8 mouse cellular contexts compared by ENCODE assay signal in genomic region chr19:21144659-21145283, GRCm38 (mm10).
A peak's percentile ranks its signal among the peaks of the same experiment; 100 is the strongest.
DNase-seq lines count a peak whose midpoint lies in the region; ATAC-seq and TF ChIP-seq lines count a peak whose summit lies in the region.

No protein-coding gene starts in this region.

- H3K27ac ChIP-seq in forebrain, embryonic 10.5 days = peak overlapping the region; percentile 25; the same call in 1 of the 2 replicates
- H3K27ac ChIP-seq in forebrain, postnatal 0 days (ENCODE audit: low read depth, low read length) = no peak overlapping the region
- H3K27ac ChIP-seq in liver, adult 2 months (replicated peaks; ENCODE audit: insufficient read depth, low read depth, low read length) = no peak overlapping the region
- no peak overlapping the region for H3K27ac ChIP-seq in midbrain, embryonic 16.5 days (ENCODE audit: low read length)

- no peak overlapping the region for H3K4me2 ChIP-seq in forebrain, postnatal 0 days (ENCODE audit: low read depth)
- peak overlapping the region; percentile 4; the same call in 1 of the 2 replicates for H3K4me2 ChIP-seq in midbrain, embryonic 16.5 days (ENCODE audit: low read length)

- no peaks in the 10 kb centered on the region for H3K9me3 ChIP-seq in forebrain, embryonic 10.5 days
- H3K9me3 ChIP-seq in forebrain, postnatal 0 days (ENCODE audit: low read length) = no peaks in the 10 kb centered on the region
- H3K9me3 ChIP-seq in midbrain, embryonic 16.5 days (replicated peaks; ENCODE audit: control insufficient read depth, low read length, poor library complexity, severe bottlenecking) = no peaks in the 10 kb centered on the region

- TF ChIP-seq POLR2A in liver, adult 2 months (IDR thresholded peaks at IDR 0.05; ENCODE audit: extremely low read depth, insufficient read depth, low read length) = no peak

- H3K36me3 ChIP-seq in forebrain, embryonic 10.5 days (replicated peaks) = no peaks in the 10 kb centered on the region
- H3K36me3 ChIP-seq in forebrain, postnatal 0 days (ENCODE audit: insufficient read depth) = no peaks in the 10 kb centered on the region
- H3K36me3 ChIP-seq in liver, adult 2 months (ENCODE audit: control insufficient read depth, insufficient read depth, low read length) = no peaks in the 10 kb centered on the region
- no peaks in the 10 kb centered on the region for H3K36me3 ChIP-seq in midbrain, embryonic 16.5 days (ENCODE audit: control insufficient read depth, insufficient read depth, low read length)

- DNase-seq in forebrain, embryonic 10.5 days (ENCODE audit: extremely low spot score, low spot score) = peak; percentile 40
- no peak for DNase-seq in forebrain, postnatal 0 days
- DNase-seq in embryo, embryonic 10.5 days (ENCODE audit: low spot score) = peak; percentile 88
- DNase-seq in heart, postnatal 10 days = peak; percentile 22 to 38
- peak; percentile 78 for DNase-seq in liver, adult 2 months (ENCODE audit: extremely low read depth, low read depth, low spot score)
- DNase-seq in thymus, postnatal 4 days = peak; percentile 44
- DNase-seq in frontal cortex, postnatal 14 days (ENCODE audit: low spot score in 2 of 2) = no peak

- intact Hi-C loops in heart, postnatal 10 days (cut with DNase I) = no loop called here

- H3K4me3 ChIP-seq in forebrain, embryonic 10.5 days = no peak overlapping the region
- no peak overlapping the region for H3K4me3 ChIP-seq in forebrain, postnatal 0 days (ENCODE audit: low read depth, low read length)
- no peak overlapping the region for H3K4me3 ChIP-seq in liver, adult 2 months (ENCODE audit: insufficient read depth, low read depth, low read length)
- no peak overlapping the region for H3K4me3 ChIP-seq in midbrain, embryonic 16.5 days (ENCODE audit: low read depth, low read length)

- no peak overlapping the region for H3K9ac ChIP-seq in forebrain, postnatal 0 days
- H3K9ac ChIP-seq in liver, adult 2 months (ENCODE audit: low read depth, low read length) = no peak overlapping the region
- H3K9ac ChIP-seq in midbrain, embryonic 16.5 days (ENCODE audit: low read depth, low read length) = no peak overlapping the region

- H3K79me2 ChIP-seq in liver, adult 2 months (ENCODE audit: control insufficient read depth, insufficient read depth, low read length) = no peaks in the 10 kb centered on the region

- TF ChIP-seq CTCF in forebrain, postnatal 0 days (IDR thresholded peaks at IDR 0.05; ENCODE audit: low read depth) = no peak
- TF ChIP-seq CTCF in liver, adult 2 months (IDR thresholded peaks at IDR 0.05; ENCODE audit: low read depth, low read length) = no peak

- WGBS in forebrain, embryonic 10.5 days = 9% methylated on average over 13 of the region's 13 CpGs
- WGBS in forebrain, postnatal 0 days = 21% methylated on average over 13 of the region's 13 CpGs
- WGBS in liver, adult 2 months = 34% methylated on average over 13 of the region's 13 CpGs
- 8% methylated on average over 13 of the region's 13 CpGs for WGBS in midbrain, embryonic 16.5 days

- H3K4me1 ChIP-seq in forebrain, embryonic 10.5 days = peaks cover 27% of the 10 kb centered on the region
- H3K4me1 ChIP-seq in forebrain, postnatal 0 days (ENCODE audit: insufficient read depth) = no peaks in the 10 kb centered on the region
- peaks cover 11% of the 10 kb centered on the region for H3K4me1 ChIP-seq in liver, adult 2 months (ENCODE audit: control insufficient read depth, insufficient read depth, low read length)
- peaks cover 2% of the 10 kb centered on the region; the same call in 1 of the 2 replicates for H3K4me1 ChIP-seq in midbrain, embryonic 16.5 days (ENCODE audit: control insufficient read depth, insufficient read depth, low read length)

- no peaks in the 10 kb centered on the region for H3K27me3 ChIP-seq in forebrain, embryonic 10.5 days (ENCODE audit: poor library complexity, severe bottlenecking)
- no peaks in the 10 kb centered on the region for H3K27me3 ChIP-seq in forebrain, postnatal 0 days (ENCODE audit: insufficient read depth, low read length)
- H3K27me3 ChIP-seq in liver, adult 2 months (ENCODE audit: control insufficient read depth, insufficient read depth, low read length) = no peaks in the 10 kb centered on the region
- no peaks in the 10 kb centered on the region for H3K27me3 ChIP-seq in midbrain, embryonic 16.5 days (ENCODE audit: control insufficient read depth, insufficient read depth, low read depth, low read length)

- ATAC-seq in forebrain, postnatal 0 days = no peak
- peak; percentile 56; the same call in 1 of the 2 replicates for ATAC-seq in midbrain, embryonic 16.5 days

Comparison
In these comparisons a context has a peak if more than half of its experiments do, and no peak if none do; other contexts are left out.
1. DNase-seq: peak in forebrain, embryonic 10.5 days (single experiment), embryo, embryonic 10.5 days (single experiment), heart, postnatal 10 days (2 of 2), liver, adult 2 months (single experiment) and thymus, postnatal 4 days (single experiment); none in forebrain, postnatal 0 days (single experiment) and frontal cortex, postnatal 14 days (0 of 2).